Mouse (Mus musculus) right cerebral cortex, postnatal 36 days (tissue): ENCODE measurements around the gene Nuak2.

Source experiments
- DNase-seq, 2 experiments: peaks; one replicate each; pipeline ENCODE4 v3.0.0; 2022; ENCODE audit warnings: low spot score in 2 of 2, mixed read lengths in 1 of 2

The Nuak2 gene

GRCm38 (mm10) chr1:132298425-132298800 is 17.5 kb upstream of the Nuak2 start, which contains the start of gene Klhdc8a:
Klhdc8a (plus strand) TSS chr1:132298626.
- DNase-seq = peak; percentile 36 to 39

- DNase-seq = peak; percentile 14 to 21
Measured at GRCm38 (mm10) chr1:132298801-132299464, 17.0 kb upstream of the Nuak2 start.

GRCm38 (mm10) chr1:132299744-132300143 is 16.2 kb upstream of the Nuak2 start:
- DNase-seq = no peak

GRCm38 (mm10) chr1:132301242-132301641 is 14.7 kb upstream of the Nuak2 start:
- DNase-seq = no peak

- no peak for DNase-seq
Measured at GRCm38 (mm10) chr1:132302341-132302866, 13.5 kb upstream of the Nuak2 start.

- DNase-seq = no peak
Measured at GRCm38 (mm10) chr1:132304618-132305214, 11.2 kb upstream of the Nuak2 start.

GRCm38 (mm10) chr1:132306160-132306559 is 9.8 kb upstream of the Nuak2 start:
- DNase-seq = peak in 1 of 2 experiments; percentile 21

- no peak for DNase-seq
Measured at GRCm38 (mm10) chr1:132306808-132307207, 9.1 kb upstream of the Nuak2 start.

GRCm38 (mm10) chr1:132307962-132308361 is 8.0 kb upstream of the Nuak2 start:
- peak in 1 of 2 experiments; percentile 39 for DNase-seq

GRCm38 (mm10) chr1:132308674-132309073 is 7.3 kb upstream of the Nuak2 start:
- no peak for DNase-seq

GRCm38 (mm10) chr1:132310754-132311153 is 5.2 kb upstream of the Nuak2 start:
- DNase-seq = no peak

- no peak for DNase-seq
Measured at GRCm38 (mm10) chr1:132311174-132311859, 4.6 kb upstream of the Nuak2 start.

GRCm38 (mm10) chr1:132312043-132312442 is 3.9 kb upstream of the Nuak2 start:
- DNase-seq = no peak

GRCm38 (mm10) chr1:132312703-132313102 is 3.2 kb upstream of the Nuak2 start:
- no peak for DNase-seq

- no peak for DNase-seq
Measured at GRCm38 (mm10) chr1:132316625-132316994, 684 bp downstream of the Nuak2 start.

GRCm38 (mm10) chr1:132317413-132317812 is 1.5 kb downstream of the Nuak2 start:
- DNase-seq = no peak

GRCm38 (mm10) chr1:132317894-132318863 is 2.3 kb downstream of the Nuak2 start:
- DNase-seq = no peak

GRCm38 (mm10) chr1:132319242-132319641 is 3.3 kb downstream of the Nuak2 start:
- DNase-seq = no peak

- no peak for DNase-seq
Measured at GRCm38 (mm10) chr1:132321821-132322580, 6.1 kb downstream of the Nuak2 start.

GRCm38 (mm10) chr1:132322711-132323542 is 7.0 kb downstream of the Nuak2 start:
- DNase-seq = no peak
